Mouse (Mus musculus) kidney, adult 8-10 months (tissue): ENCODE data around the gene Ntm.

ENCODE experiments used
- DNase-seq, 2 experiments: peaks; one replicate each; pipeline ENCODE4 v3.0.0; 2022

The Ntm gene

GRCm38 (mm10) chr9:29285144-29285543 lies 677.8 kb downstream of the Ntm start:
- DNase-seq = no peak

GRCm38 (mm10) chr9:29272861-29273260 lies 690.1 kb downstream of the Ntm start:
- no peak for DNase-seq

GRCm38 (mm10) chr9:29269988-29270387 lies 693.0 kb downstream of the Ntm start:
- no peak for DNase-seq

- no peak for DNase-seq
Observed at GRCm38 (mm10) chr9:29269277-29269646, 693.7 kb downstream of the Ntm start.

- no peak for DNase-seq
Observed at GRCm38 (mm10) chr9:29268583-29269276, 694.2 kb downstream of the Ntm start.

GRCm38 (mm10) chr9:29267663-29268062 lies 695.3 kb downstream of the Ntm start:
- DNase-seq = no peak

GRCm38 (mm10) chr9:29265177-29265576 lies 697.8 kb downstream of the Ntm start:
- DNase-seq = no peak

GRCm38 (mm10) chr9:29262836-29263235 lies 700.1 kb downstream of the Ntm start:
- no peak for DNase-seq

- DNase-seq = no peak
Observed at GRCm38 (mm10) chr9:29252866-29253265, 710.1 kb downstream of the Ntm start.

- no peak for DNase-seq
Observed at GRCm38 (mm10) chr9:29250813-29251212, 712.1 kb downstream of the Ntm start.

GRCm38 (mm10) chr9:29247812-29248211 lies 715.1 kb downstream of the Ntm start:
- DNase-seq = no peak

- no peak for DNase-seq
Observed at GRCm38 (mm10) chr9:29244006-29244405, 718.9 kb downstream of the Ntm start.

- DNase-seq = no peak
Observed at GRCm38 (mm10) chr9:29242497-29243422, 720.2 kb downstream of the Ntm start.

GRCm38 (mm10) chr9:29240797-29241196 lies 722.1 kb downstream of the Ntm start:
- DNase-seq = no peak

GRCm38 (mm10) chr9:29238973-29239372 lies 724.0 kb downstream of the Ntm start:
- no peak for DNase-seq

GRCm38 (mm10) chr9:29236752-29237151 lies 726.2 kb downstream of the Ntm start:
- DNase-seq = no peak

GRCm38 (mm10) chr9:29227747-29228146 lies 735.2 kb downstream of the Ntm start:
- DNase-seq = no peak

- DNase-seq = no peak
Observed at GRCm38 (mm10) chr9:29222915-29223545, 739.9 kb downstream of the Ntm start.

GRCm38 (mm10) chr9:29220941-29221615 lies 741.9 kb downstream of the Ntm start:
- DNase-seq = peak; percentile 4 to 6

- DNase-seq = peak; percentile 5 to 6
Observed at GRCm38 (mm10) chr9:29220493-29220892, 742.4 kb downstream of the Ntm start.

GRCm38 (mm10) chr9:29217951-29218350 lies 745.0 kb downstream of the Ntm start:
- DNase-seq = no peak

- no peak for DNase-seq
Observed at GRCm38 (mm10) chr9:29216528-29216927, 746.4 kb downstream of the Ntm start.

- no peak for DNase-seq
Observed at GRCm38 (mm10) chr9:29215796-29216195, 747.1 kb downstream of the Ntm start.
